Mouse (Mus musculus) induced T-regulatory cell, adult 2 months (primary cell): Measurements from ENCODE around the gene Slc9b2.

ENCODE experiments used
- DNase-seq: peaks from one replicate; pipeline ENCODE4 v3.0.0-alpha.2; 2012; ENCODE audit warnings: low read depth

The Slc9b2 gene

DNA sequence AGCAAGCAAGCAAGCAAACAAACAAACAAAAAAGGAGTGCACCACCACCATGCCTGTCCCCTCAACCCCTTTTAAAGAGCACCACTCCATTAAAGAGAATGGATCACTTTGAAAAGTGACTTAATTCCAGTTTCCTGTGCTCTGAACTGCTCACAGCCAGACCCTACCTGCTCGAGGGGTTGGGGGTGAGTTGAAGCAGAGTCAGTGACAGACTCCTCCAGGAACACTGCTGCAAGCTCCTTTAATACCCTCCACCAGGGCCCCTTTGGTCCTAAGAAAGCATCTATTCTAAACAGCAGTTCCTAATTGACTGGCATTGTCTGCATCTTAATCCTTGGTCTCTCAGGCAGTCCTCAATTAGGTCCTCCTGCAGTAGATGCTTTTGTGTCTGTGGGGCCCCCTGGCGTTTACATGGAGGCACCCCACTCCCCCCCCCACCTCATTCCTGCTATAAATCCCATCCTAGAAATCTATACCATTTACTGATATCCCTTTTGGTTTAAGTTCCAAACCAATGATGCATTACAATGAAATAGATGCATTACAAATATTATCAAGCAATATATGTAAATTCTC lies 5.5 kb downstream of the Slc9b2 start:
- peak; percentile 12 for DNase-seq

DNA sequence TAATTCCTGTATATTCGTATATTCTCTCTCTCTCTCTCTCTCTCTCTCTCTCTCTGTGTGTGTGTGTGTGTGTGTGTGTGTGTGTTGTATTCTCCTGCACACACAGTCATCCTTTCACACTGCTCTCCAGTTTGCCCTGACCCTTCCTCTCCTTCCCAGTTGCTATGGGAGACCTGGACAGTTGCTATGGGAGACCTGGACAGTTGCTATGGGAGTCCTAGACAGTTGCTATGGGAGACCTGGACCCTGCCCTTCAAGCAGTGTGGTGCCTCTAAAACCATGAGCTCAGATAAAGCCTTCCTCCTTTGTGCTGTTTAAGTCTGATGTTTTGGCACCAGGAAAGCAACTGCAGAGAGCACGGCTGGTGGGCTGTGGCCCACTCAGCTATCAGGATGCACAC lies 6.2 kb downstream of the Slc9b2 start:
- no peak for DNase-seq

DNA sequence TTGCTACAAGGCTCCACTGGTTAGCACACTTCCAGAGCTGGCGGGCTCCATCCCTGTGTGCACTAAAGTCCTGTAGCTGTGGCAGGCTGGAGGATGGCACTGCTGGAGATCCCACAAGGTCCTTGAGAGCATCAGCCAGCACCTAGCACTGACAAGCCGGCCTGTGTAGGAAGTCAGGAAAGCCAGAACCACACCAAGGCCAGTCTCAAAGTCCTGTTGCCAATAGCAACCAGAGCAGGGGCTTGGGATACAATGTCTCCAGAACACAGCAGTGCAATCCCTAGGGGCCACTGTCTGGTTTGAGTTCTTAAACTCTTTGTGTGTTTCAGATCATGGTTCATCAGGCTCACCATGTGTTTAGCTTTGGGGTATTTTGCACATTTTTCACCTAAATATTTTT lies 7.3 kb downstream of the Slc9b2 start:
- DNase-seq = no peak

DNA sequence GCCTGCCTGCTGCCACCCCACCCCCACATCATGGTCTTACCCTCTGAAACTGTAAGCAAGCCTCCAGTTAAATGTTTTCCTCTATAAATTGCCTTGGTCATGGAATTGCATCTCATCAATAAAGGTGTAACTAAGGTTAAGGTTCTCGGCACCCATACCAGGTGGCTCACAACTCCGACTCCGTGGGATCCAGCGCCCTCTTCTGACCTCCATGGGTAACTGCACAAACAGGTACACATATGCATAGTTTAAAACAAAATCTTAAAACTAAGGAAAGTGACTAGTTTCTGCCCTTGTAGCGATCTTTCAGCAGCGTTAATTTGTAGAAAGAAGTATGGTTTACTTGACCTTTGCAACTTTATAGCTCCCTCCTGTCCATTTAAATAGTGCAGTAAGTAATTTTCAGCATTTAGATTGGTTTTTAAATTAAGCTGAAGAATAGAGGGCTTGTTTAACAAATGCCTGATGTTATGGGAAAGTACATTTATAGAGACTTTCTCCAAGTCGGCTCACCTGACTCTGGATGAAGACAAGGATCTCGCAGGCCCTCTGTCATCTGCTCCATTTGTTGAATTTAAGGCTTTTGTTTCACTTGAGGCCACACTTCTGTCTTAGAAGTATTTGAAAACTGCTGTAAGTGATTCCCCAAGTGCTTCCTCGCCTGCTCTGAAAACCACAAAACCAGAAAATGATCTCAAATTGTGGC lies 8.4 kb downstream of the Slc9b2 start:
- DNase-seq = no peak

DNA sequence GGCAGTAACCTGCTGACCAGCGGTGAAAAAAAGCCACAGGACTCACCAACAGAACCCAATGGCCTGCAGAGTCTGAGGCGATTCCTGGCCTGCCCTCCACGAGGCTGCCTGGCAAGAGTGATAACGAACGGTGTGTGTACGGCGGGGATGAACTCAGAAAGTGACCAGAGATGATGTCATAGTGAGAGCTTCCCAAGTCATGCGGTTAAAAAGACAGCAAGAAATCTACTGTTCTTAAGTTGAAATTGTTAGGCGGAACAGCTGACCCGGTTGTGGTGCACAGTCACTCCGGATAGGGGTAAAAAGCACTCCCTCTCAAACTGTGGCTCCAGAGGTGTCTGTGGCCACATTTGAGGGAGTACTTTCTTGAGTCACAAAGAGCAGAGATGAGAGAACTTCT lies 10.8 kb downstream of the Slc9b2 start:
- DNase-seq = no peak

DNA sequence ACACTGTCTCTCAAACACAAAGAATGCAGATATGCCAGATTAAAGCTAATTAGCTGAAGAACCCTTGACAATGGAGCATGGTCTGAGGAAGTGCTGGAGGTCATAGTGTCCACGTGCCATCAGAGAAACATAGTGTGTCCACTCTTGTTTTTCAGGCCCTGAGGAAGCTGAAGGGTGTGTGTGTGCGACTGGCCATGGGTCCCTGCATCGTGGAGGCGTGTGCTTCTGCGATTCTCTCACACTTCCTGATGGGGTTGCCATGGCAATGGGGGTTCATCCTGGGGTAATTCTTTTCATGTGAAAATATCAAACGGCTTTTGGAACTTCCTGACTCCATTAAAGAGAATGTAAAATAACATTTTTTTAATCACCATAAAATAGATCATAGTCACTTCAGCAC lies 16.9 kb downstream of the Slc9b2 start:
- peak; percentile 23 for DNase-seq

DNA sequence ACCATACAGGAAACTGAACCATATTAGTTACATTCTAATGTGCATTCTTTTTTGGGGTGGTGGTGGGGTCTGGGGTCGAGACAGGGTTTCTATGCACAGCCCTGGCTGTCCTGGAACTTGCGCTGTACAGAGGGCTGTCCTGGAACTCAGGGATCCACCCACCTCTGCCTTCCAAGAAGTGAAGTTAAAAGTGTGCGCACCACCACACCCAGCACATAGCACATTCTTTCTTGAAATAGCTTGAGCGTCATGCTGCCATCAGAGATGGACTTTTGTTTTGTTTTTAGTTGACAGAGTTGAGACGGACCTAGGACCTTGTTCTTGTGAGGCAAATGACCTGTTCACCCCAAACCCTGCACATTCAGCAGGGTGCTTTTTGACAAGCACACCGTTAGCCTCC lies 19.7 kb downstream of the Slc9b2 start:
- DNase-seq = no peak

DNA sequence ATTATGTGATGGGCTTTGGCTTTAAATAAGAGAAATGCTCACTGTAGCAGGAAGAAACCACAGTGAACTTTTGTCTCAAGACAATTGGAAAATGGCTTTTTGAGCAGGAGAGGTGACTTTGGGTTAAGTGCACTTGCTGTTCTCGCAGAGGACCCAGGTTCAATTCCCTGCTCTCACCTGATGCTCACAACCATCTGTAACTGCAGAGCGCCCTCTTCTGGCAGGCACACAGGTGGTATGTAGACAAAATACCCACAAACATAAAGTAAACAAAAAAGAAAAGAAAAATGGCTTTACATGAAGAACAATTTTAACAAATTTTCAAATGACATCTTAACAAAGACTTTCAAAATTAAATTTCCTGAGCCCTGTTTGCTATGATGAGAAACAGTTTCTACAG lies 20.1 kb downstream of the Slc9b2 start:
- DNase-seq = peak; percentile 61

DNA sequence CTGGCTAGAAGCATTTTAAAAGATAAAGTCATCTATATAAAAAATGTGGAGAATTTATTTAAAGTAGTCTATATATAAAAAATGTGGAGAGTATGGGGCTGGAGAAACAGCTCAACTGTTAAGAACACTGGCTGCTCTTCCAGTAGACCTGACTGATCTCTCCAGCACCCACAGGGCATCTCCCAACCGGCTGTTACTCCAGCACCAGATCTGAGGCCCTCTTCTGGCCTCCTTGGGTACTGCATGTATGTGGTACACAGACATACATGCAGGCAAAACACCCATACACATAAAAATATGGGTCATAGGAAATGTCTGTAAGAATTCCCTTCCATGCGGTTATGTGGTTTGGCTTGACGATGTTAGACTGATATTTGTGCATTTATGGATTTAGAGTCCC lies 21.1 kb downstream of the Slc9b2 start:
- peak; percentile 82 for DNase-seq

DNA sequence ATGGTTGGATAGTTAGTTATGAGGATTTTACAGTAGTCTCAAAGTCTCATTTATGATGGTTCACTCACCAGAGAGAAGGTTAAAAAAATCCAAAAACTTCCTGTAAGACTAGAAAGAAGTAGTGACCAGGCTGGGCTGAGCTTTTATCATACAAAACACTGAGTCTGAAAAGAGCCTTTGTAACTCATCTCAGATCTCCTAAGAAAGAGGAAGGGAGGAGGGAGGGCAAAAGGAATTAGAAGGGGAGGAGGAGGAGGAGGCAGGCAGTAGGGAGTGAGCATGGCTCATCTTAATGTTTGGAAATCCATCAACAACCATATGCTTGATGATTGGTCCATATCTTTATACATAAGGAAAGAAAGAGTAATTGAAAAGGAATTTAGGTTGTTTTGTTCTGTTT lies 25.2 kb downstream of the Slc9b2 start:
- DNase-seq = no peak

DNA sequence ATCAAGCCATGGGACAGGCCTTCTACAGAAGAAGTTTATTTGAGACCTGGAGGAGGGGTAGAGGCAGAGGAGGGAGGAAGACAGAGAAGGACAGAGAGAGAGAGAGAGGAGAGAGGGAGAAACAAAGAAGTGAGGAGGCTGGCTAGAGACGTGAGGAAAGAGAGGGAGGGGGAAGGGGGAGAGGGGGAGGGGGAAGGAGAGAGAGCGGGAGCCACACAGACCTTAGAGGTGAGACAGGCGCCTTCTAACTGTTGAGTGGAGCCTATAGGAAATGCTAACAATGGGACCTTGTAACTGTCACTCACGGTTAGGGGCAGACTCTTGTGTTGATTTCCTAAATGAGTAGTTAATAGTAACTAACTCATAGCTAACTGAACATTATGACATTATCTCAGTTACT lies 26.3 kb downstream of the Slc9b2 start:
- DNase-seq = no peak

DNA sequence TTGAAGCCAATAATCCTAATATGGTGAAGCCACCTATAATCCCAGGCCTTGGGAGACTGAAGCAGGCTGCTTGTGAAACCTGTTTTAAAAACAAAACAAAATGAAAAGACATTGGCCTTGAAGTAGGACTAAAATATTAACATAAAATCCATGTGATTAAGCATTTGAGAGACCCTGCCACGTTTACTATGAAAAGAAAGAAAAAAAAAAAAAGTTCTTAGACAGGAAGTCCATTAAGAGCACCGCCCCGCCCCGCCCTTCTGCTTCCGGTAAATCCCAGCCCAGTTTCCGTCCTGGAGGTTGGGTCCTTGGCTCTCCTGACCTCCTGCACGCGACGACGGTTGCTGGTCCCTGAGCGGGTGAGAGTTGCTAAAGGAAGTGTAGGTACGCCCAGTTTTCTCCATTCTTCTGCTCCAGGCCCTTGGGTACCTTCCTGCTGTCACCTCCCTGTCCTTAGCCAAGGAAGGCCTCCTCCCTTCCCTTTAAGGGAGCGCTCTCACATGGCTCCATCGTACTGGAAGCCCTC lies 40.3 kb downstream of the Slc9b2 start, which contains the start of gene Slc9b1:
Gene Slc9b1 (plus strand): TSS at position 291 of the 526 bp plus-strand sequence.
- no peak for DNase-seq

DNA sequence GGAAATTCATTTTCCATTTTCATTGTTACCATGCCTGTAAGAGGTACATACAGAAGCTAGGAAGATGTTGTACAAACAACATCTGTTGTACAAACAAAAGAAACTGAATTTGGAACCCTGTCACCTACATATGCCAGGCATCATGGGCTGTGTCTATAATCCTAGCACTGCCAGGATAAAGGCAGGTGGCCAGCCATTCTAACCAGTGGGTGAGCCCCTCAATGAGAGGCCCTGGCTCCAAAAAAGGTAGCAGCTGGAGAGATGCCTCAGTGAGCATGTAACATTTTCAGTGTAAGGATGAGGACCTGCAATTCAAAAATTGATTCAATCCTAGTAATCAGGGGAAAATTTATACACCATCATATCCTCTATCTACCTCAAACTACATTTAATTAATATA lies 41.5 kb downstream of the Slc9b2 start:
- no peak for DNase-seq

DNA sequence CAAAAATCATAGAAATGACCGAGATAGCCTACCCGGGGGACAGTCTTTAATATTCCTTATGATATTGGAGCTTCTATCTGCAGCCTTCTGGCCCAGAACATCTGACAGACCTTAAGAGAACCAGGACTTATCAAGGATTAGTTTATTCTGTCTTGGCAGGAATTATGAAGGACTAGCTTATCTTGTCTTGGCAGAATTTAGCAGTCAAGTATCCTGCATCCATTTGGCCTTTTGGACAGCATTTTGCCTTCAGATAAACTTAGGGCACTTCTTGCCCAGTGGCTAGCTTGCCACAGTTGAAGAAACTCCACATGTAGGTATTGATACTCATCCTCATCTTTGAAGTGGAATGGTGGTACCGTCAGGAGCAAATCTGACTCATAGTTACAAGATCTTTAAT lies 44.4 kb downstream of the Slc9b2 start:
- DNase-seq = no peak

DNA sequence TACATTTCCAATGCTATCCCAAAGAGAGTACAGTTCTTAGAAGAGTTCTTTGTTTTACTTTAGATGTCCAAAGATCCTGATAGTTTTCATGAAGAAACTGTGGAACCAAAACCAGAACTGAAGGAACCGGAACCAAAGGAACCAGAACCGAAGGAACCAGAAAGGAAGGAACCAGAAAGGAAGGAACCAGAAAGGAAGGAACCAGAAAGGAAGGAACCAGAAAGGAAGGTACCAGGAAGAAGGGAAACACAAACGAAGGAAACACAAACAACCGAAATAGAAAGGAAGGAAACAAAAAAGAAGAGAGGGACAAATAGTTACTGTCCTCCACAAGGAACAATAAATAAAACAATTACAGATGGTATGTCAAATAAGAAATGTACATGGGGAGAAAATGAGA lies 49.9 kb downstream of the Slc9b2 start:
- DNase-seq = no peak

DNA sequence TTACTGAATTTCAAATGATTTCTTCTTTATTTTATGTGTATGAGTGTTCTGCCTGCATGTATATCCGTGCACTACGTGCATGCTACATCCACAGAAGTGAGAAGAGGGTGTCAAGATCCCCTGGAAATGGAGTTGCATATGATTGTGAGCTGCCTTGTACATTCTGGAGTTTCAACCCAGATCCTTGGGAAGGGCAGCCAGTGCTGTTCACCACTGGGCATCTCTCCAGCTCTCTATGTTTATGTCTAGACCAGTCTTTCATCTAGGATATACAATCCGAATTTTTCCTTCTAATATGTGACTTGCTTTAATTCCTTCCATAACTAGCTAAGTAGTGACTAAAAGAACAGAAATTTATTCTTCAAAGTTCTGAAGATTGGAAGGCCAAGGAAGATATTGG lies 68.3 kb downstream of the Slc9b2 start:
- DNase-seq = no peak

DNA sequence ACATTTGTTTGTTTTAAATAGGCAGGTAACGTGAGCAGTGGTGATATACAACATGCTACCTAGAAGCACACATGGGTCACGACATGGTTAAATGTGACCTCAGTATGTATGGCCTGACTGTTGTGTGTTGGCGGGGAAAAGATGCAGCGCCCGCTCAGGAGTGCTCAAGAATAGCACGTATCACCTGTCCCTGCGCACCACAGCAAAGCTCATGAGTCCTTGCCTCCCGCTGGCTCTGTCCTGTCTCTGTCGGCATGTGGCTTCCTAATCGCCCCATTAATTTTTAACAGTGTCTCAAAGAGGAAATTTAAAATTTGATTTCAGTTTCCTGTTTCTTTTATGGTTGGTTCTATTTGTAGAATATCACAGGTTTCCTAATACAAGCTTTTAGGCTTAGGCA lies 69.9 kb downstream of the Slc9b2 start:
- no peak for DNase-seq

DNA sequence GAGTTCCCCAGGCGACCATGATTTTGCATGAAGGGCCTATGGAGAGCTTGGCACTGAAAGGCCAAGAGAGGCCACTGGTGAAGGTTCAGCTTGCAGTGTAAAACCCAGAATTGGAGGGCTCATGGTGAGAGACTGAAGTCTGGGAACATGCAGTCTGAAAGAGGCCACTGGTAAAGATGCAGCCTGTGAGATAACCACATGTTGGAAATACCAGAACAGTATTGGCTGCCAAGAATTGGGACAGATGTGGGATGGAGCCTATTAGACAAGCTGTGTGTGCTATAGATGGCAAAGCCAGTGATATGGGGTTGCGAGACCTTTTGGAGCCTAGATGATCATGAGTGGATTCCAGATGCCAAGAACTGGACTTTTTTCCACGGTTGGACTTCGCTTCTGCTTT lies 72.4 kb downstream of the Slc9b2 start:
- DNase-seq = no peak

DNA sequence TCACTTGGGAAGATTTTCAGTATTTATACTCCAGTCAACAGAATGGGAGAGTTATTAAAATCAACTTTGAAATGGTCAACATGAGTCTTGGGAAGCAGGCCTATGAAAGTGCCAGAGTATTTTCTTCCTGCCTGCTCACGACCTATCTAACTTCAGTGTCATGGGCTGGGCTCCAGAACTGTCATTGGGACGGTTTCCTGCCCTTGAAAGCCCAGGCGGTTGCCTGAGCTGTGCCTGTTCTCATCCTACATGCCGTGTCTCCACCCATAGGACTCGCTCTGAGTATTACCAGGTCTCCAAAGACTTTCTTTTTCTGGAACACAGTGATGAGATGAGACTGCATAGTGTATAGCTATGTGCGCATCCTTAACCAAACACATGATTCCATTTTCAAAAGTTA lies 85.7 kb downstream of the Slc9b2 start:
- no peak for DNase-seq
